Mouse (Mus musculus) yolk sac, embryonic 10.5 days (tissue): Measurements from ENCODE around the gene Mpp2.

ENCODE experiments used
- DNase-seq: peaks from one replicate; pipeline ENCODE4 v3.0.0-alpha.2; 2017; ENCODE audit warnings: low spot score

Gene Mpp2

DNA sequence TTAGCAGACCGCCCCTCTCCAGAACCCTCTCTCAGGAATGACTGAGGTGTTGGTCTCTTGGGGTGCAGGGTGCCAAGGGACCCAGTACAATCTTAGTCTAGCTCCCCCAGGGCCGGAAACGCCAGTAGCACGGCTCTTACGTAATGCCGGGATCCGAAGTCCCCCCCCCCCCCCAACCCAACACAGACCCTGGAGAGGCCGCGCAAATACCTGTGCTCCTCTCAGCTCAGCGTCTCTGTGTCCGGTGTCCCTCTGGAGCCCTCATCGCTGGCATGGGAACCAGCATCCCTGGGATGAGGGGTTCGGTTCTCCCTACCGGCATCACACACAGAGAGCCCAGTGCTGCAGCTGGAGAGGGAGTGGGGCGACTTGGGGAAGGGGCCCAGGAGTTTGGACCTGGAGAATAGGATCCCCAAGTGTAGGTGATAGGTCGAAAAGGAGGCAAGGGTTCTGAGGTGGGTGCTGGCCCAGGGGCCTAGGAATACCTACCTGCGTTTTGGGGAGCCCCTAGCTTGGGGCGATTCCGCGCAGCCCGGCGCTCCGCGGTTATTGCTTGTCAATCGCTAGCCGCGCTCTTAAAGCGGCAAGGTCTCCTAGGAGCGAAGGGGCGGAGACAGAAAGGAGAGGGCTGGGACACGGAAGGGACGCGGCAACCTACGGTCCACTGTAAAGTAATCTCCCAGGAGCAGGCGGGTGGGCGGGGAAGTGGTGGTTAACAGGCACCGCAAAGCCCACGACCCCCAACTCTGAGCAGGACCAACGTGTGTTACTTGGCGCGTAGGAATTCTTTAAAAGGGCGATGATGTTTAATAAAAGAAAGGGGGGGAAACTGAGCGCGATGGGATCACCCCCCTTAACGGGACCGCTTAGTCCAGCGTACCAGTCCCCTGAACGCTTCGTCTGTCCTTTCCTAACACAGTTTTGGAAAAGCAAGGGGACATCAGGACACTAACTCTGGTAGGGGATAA is at the start of gene Mpp2:
Mpp2 (minus strand) TSS at position 585 of the 968 bp plus-strand sequence.
- DNase-seq: peak; percentile 83

DNA sequence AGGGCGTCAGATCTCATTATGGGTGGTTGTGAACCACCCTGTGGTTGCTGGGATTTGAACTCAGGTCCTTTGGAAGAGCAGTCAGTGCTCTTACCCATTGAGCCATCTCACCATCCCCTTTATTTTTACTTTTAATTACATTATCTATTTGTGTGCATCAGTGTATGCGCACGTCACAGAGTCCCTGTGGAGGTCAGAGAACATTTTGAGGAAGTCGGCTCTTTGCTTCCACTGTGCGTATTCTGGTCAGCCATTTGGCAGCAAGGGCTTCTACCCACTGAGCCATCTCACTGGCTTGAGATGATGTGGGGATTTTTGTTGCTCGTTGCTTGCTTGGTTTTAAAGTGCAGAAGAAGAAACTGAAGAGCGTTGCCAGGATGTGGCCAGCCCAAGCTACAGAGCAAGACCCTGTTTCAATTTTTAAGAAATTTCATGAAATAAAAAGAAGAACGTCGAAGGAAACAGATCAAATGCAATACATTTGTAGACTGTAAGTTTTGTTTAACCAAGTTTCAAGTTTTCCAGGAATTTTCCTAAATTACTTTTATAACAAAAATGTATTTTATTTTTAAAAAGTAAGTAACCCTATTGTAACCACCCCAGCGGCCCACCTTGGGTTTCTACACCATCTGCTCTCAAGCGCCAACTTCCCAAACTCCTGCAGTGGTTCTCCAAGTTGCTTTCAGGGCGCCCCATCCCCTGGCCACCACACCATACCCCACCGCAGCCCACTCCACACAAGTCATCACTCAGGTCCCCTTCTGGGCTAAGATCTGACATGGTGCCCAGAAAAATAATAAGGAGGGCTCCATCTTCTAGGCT is 49.5 kb upstream of the Mpp2 start:
- DNase-seq: no peak

GRCm38 (mm10) chr11:102134516-102134915 is 46.2 kb upstream of the Mpp2 start:
- DNase-seq: no peak

DNA sequence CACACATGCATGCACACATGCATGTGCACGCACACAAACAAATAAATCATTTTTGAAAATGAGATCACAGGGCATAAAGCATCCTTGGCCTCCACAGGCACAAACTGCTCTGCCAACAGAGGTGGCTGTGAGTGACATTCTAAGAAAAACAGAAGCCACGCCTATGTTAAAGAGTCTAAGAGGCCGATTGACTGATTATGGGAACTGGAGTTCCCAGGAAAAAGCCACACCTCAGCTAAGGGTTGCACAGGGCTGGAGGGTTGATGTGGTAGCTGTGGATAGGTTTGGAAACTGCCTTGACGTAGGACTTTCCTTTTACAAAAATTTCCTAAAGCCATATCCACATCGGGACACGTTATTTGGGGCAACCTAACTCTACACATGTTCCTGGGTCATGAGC is 29.1 kb upstream of the Mpp2 start:
- DNase-seq: no peak

- no peak for DNase-seq
These were observed 27.9 kb upstream of the Mpp2 start for GRCm38 (mm10) chr11:102116241-102116640.

DNA sequence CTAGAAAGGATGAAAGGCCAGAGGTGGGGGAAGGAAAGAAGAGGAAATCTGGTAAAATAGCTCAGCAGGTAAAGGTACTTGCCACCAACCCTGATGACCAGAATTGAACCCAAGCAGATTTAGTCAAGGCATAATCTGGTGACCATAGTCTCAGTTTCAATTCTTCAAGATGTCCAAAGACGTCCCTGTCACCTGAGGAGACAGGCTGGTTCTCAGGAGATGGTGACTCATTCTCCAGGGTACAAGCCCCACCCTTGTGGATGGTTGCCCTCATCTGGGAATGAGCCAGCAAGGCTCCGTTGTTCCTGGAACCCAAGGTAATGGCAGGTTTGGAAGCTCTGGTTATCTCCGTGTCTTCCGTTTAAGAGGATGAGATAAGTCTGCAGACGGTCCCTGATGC is 23.3 kb upstream of the Mpp2 start:
- no peak for DNase-seq

GRCm38 (mm10) chr11:102107732-102108131 is 19.4 kb upstream of the Mpp2 start, which contains the start of gene Pyy:
Gene Pyy, minus strand, starts transcription at chr11:102107832.
- no peak for DNase-seq

DNA sequence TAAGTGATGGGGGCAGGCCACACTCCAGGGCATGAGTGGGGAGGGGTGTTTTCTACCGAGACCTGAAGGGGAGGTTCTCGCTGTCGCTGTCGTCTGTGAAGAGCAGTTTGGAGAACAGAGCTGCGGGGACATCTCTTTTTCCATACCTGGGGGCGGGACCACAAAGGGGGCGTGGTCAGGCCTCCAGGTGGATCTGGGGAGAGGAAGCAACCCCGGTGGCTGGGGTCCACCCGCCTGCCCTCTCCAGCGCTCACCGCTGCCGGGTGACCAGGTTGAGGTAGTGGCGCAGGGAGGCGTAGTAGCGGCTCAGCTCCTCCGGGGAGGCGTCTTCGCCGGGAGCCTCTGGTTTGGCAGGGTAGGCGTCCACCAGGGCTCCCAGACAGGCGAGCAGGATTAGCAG is 18.6 kb upstream of the Mpp2 start:
- no peak for DNase-seq

DNA sequence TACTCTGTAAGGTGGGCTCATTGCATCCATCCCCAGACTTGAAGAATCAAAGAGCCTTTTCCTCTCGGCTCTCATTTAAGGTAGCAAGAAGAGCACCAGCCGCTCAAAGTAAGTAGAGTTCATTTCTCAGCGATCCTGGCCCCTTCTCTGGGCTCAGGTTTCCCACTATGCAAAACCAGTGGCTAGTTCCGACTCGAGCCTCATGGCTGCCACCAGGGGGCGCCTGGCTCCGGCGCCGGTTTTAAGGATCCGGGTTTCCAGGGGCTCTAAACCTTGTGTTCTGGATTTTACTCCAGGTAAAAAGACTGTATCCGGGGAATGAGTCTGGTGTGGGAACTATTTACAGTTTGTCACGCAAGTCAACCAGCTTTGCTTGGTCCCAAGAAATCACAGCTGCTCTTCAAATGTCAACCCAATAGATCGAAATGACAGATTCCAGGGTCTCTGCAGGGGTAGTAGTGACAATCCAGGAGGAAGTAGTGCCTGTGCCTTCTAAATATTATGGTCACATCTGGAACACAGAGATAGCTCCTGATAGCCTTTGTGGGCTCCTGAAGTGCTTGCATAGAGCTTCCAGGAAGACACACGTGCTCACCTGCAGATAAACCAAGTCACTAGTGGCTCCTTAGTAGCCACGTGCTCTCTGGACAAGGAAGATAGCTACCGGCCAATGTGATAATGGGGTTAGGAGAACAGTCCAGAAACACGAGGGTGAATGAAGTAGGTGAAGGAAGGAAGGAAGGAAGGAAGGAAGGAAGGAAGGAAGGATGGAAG is 14.4 kb upstream of the Mpp2 start:
- peak; percentile 27 for DNase-seq

GRCm38 (mm10) chr11:102101219-102101618 is 12.9 kb upstream of the Mpp2 start, which contains the start of gene Ppy:
Gene Ppy, minus strand, starts transcription at chr11:102101319.
- no peak for DNase-seq

DNA sequence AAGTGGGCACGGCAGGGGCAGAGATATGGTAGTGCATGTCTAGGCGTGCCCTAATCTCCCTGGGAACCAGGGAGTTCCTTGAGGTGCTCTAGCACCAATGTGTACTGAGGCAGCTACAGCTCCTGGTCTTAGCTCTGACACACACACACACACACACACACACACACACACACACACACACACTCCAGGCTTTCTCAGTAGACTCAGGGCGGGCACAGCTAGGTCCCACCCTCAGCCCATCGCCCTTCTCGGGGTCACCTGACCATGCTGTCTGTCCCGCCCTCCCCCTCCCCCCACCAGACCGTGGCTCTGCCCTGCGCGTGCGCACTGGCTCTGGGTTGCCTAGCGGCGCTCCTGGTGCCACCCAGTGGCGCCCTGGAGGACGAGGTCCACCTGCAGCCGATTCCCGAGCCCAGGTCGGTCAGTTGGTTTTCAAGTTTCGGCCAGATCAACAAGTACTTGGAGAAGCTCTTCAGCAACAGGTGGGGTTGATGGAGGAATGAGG is 8.6 kb upstream of the Mpp2 start:
- peak; percentile 86 for DNase-seq

DNA sequence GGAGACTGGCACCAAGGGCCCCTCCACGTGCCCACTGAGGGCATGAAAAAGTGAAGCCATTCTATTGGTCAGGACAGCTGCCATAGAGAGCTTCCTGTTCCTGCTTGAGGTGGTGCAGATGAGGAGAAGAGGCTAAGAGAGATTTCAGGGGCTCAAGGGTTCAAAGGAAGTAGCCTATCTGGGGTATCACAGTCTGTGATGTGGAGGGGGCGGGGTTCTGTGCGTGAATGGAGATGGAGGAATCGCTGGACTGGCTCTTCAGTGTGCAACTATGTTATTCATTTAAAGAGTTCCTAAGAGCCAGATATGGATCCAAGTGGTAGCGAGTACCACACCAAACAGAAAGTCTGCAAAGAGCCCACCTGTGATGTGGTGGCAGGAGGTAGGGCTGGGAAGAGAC is 8.1 kb upstream of the Mpp2 start:
- no peak for DNase-seq

- no peak for DNase-seq
These were observed 7.4 kb upstream of the Mpp2 start for GRCm38 (mm10) chr11:102095676-102096075.

DNA sequence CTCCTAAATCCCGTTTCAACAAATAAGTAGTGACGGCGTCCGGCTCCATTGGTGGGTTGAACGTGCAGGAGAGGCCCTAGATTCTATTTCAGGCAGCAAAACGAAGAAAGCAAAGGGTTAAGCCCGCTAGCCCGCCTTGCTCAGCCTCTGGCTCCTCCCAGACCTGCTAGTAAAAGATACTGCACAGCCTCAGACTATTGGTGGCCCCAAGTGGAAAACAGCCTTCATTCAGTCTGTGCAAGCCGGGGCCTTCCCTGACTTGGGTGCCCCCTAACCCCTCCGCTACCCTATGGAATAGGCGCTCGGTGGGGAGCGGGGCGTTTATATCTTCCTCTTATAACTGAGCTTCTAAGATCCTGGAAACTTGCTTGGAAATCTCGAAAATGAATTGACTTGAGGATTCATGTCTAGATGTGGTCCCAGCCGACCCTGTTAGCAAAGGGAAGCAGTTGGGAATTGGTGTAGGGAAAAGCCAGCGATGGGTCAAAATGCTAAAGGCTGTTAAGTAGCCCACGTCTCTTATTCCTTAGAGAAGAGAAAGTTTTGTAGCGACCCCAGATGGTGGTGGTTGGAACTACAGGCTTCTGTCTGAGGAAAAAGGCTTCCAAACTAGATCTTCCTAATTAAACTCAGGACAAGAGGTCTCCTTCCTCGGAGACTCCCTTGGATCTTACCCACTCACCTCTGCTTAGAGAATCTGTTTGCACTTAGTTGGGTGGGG is 933 bp upstream of the Mpp2 start:
- peak; percentile 78 for DNase-seq

DNA sequence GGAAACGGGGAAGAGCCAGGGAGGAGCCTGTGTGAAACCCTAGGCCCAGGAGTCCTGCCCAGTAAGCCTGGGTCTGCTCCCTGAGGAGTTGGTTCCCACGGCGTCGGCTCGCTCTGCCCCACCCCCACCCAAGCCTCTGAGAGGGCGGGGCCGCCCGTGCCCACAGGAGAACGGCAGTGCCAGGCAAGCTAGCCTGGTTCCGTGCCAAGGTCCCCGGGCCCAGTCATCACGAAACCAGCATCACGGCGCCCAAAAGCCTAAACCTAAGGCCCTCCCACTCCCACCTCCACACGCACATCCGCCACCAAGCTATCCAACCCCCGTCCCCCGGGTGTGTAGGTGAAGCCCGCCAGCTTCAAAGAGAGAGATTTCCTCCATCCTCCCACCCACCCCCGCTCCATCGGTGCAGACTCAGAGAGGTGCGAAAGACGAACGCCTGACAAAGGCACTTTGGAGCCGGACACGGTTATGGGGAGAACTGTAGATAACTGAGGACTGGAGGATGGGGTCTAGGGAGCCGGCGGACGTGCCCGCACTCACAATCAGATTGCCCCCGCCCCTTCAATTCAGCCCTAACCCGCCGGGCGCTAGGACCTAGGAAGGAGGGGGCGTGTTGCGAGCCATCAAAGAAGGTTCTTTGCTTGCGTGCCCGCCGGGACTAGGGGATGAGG is 1.1 kb downstream of the Mpp2 start:
- peak; percentile 75 for DNase-seq

- no peak for DNase-seq
These were observed 2.0 kb downstream of the Mpp2 start for GRCm38 (mm10) chr11:102086331-102086730.

GRCm38 (mm10) chr11:102084159-102084558 is 4.2 kb downstream of the Mpp2 start:
- DNase-seq: no peak

DNA sequence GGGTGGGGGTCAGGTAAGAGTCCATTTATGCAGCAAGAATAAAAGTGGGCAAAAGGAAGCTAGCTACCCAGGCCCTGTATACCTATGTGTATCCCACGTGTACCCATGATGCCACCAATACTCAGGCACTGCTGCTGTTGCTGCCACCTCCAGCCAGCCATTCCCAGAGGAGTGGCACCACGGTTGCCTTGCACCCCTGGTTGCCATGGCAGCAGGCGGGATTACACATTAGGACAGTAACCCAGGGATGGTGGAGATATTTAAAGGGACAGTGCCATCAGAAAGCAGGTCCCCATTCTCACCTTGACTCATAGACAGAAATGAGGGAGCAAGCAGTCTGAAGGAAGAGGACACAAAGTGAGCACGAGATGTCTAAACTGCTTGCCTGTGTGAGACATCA is 5.1 kb downstream of the Mpp2 start:
- DNase-seq: no peak

- DNase-seq: peak; percentile 79
These were observed 6.0 kb downstream of the Mpp2 start for GRCm38 (mm10) chr11:102082322-102082721.

GRCm38 (mm10) chr11:102073722-102074121 is 14.6 kb downstream of the Mpp2 start:
- no peak for DNase-seq

DNA sequence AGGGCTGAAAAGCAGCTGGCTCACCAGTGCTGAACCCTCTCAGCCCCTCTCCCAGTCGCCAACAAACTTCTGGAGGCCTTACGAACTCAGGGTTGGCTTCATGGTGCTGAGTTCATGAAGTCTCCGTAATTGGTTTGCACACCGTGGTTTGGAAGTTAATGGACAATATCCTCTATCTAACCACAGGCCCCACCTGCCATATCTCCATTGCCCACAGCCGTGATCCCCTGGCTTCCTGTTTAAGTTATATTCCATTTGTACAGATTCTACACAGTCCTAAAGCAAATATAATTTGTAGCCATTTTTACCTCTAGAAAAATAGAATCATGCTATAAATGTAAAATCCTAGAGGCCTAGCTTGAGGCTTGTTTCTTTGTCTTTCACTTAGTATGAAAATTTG is 15.6 kb downstream of the Mpp2 start:
- no peak for DNase-seq
